Mouse (Mus musculus): ENCODE results near the gene Gm10762. TPM values are rescaled to one million over a fixed set of nuclear protein-coding genes. Genes with fewer than 3 reads are reported as not detected.

Gene Gm10762
- total RNA-seq (2023) = 5.6 TPM

DNA sequence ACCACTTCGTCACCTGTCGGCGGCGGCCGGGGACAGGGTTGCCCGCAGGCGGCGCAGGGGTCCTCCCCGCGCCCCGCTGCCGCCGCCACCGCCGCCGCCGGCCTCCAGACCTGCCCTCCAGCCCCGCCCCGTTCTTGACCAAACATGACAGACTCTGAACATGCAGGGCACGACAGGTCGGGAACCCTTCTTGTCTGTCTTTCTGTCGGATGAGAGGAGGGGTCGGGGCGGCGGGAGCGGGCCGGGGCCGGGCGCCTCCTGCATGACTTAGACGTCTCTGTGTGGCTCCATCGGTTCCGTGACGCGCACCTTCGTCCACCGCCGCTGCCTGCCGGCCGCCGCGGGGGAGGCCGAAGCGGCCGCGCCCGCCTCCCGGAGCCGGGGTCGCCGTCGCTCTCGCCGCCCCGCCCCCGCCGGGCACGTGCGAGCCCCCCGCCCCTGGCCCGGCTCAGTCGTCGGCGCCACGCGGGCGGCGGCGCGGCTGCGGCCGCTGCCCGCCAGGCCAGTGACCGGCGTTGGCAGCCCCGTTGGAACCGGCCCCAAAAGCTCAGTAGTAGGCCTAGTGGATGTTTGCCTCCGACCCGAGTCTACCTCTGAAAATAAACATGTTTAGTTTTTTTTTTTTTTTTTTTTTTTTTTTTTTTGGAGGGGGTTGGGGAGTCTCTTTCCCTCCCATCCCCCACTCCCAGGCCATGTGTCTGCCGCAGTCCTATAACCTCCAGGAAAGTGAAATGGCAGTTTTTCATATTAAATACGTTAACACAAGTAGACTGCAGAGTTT, at the start of gene Gm10762:
TSS of gene Gm10762 (minus strand) at position 65 of the 781 bp plus-strand sequence.

DNA sequence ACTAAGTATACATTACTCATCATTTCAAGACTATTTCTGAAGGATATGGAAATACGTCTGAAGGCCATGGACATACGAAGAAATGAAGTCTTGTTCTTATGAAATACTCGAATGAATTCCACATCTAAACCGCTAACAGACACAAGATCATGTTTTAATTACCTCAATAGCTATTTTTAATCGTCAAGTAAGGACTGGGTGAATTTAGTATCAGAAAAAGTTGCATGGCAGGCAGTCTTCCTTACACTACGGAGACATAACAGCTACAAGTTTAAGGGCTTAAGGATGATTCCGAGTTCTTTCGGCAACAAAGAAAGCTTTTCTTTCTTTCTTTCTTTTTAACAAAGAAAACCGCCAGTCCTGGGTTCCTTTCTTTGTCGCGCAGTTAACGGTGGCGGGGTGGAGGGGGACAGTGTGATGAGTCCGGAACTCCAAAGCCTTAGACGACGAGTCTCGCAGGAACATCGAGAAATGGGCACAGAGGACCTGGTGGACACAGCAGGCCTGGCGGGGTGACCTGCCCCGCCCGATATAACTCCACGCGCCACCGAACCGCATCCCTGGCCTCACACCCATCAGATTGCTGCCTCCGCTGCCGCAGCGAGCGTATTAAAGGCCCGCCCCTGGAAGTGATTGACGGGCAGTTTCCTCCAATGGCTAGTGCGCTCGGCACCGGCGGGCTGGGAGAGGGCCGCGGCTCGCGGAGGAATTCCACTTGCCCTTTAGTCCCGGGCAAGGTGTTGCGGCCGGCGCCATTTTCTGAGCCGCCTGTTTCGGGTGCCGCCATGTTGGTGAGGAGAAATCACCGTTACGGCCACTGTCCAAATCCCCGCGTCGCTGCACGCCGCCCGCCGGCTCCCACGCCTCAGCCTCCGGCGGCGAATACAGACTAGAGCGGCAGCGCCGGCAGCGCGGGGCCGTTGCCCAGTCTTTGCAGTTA, 614 bp downstream of the Gm10762 start, which contains the start of gene Zc3h6:
TSS of gene Zc3h6 (plus strand) at position 762 of the 940 bp plus-strand sequence.

DNA sequence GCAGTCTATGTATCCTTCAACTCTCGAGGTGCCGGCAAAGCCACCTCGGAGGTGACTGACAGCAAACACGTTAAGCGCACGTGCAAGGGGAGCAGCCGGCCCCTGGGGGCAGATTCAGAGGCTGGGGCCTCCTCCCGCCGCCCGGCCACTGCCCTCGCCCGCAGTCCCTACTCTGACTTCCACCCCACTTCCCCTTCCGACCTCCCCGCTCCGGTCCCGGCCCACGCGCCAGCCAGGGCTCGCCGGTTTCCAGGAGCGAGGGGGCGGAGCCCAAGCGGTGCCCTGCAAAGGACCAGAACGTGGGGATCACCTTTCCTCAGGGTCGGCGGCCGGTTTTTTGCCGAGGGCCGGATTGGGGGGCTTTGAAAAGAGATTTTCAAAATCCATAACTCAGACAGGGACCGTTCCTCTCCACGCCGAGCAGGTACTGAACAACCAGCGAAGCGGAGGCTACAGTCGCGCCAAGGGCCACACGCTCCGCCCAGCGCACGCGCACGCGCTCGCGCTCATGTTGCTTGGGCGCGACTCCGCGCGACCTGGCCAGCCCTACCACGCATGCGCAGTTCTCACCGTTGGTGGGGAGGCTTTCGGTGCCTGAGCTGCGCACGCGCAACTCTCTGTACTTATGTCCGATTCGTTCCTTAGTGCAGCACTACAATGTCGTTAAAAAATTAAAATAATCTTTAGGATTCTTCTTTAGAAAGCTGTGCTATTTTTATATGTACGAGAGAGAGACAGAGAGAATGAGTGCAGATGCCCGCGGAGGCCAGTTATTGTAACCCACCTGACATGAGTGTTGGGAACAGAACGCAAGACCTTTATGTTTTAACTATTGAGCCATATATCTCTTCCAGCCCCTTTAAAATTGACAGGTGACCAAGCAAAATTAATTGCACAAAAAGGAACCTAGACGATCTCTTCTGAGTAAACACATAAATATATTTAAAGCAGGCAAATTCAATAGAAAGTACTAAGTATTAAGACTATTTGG, 23.7 kb downstream of the Gm10762 start, which contains the start of gene Zc3h8:
TSS of gene Zc3h8 (minus strand) at position 540 of the 991 bp plus-strand sequence.

Other genes starting within 250 kb of the Gm10762 start
- 53.5 TPM for gene Tmem87b, start 149.6 kb downstream of the Gm10762 start, total RNA-seq (2023)
- not detected for gene Fbln7, start 104.7 kb downstream of the Gm10762 start, total RNA-seq (2023)
- 5.5 TPM for gene Zc3h8, start 23.6 kb downstream of the Gm10762 start, total RNA-seq (2023)
- 12.4 TPM for gene Zc3h6, start 323 bp downstream of the Gm10762 start, total RNA-seq (2023)
- gene Vinac1, start 80.4 kb upstream of the Gm10762 start, total RNA-seq (2023) = 0.12 TPM
- 8.8 TPM for gene Ttl, start 98.2 kb upstream of the Gm10762 start, total RNA-seq (2023)
- 45.2 TPM for gene Polr1b, start 133.3 kb upstream of the Gm10762 start, total RNA-seq (2023)
- 11.7 TPM for gene Chchd5, start 162.0 kb upstream of the Gm10762 start, total RNA-seq (2023)
- 278 TPM for gene Slc20a1, start 231.0 kb upstream of the Gm10762 start, total RNA-seq (2023)